Mouse (Mus musculus) MEL (cell line): ENCODE measurements around the gene Dnajb11.

Experiments
- CTCF ChIP-seq, 3 experiments: IDR thresholded peaks in 2 of 3; conservative IDR thresholded peaks in 1 of 3; 2 replicates each; pipeline ENCODE4 v1.5.1; 2011 to 2012; ENCODE audit warnings: low read length in 3 of 3, low read depth in 2 of 3, mild to moderate bottlenecking in 2 of 3, improper control_type of control experiment in 1 of 3, inconsistent platforms in 1 of 3, mixed read lengths in 1 of 3, moderate library complexity in 1 of 3; ENCODE audit not compliant: control insufficient read depth in 1 of 3, insufficient read depth in 1 of 3, poor library complexity in 1 of 3, severe bottlenecking in 1 of 3
- GABPA ChIP-seq: IDR thresholded peaks from 2 replicates; pipeline ENCODE4 v1.6.1; 2012; ENCODE audit warnings: low read depth, mild to moderate bottlenecking, inconsistent platforms, low read length, improper control_type of control experiment, moderate library complexity
- MAX ChIP-seq: IDR thresholded peaks from 2 replicates; pipeline ENCODE4 v1.6.1; 2011; ENCODE audit warnings: low read length, improper control_type of control experiment
- POLR2A ChIP-seq, 2 experiments: IDR thresholded peaks; 2 replicates each; pipeline ENCODE4 v1.6.1; 2011 to 2012; ENCODE audit warnings: low read length in 2 of 2, mild to moderate bottlenecking in 2 of 2, control low read depth in 1 of 2, improper control_type of control experiment in 1 of 2, low read depth in 1 of 2, moderate library complexity in 1 of 2; ENCODE audit not compliant: control insufficient read depth in 1 of 2, insufficient read depth in 1 of 2, poor library complexity in 1 of 2

GRCm38 (mm10) chr16:22844061-22844801, 13.4 kb upstream of the Dnajb11 start:
- TF ChIP-seq MAX: no peak
- TF ChIP-seq CTCF (IDR thresholded peaks at IDR 0.05 in 2 of 3, conservative IDR thresholded peaks at IDR 0.05 in 1 of 3; ENCODE audit: control insufficient read depth in 1 of 3, insufficient read depth in 1 of 3, low read depth in 2 of 3, low read length in 3 of 3, poor library complexity in 1 of 3, severe bottlenecking in 1 of 3): no peak
- TF ChIP-seq POLR2A (IDR thresholded peaks at IDR 0.05; ENCODE audit: control insufficient read depth in 1 of 2, insufficient read depth in 1 of 2, low read depth in 1 of 2, low read length in 2 of 2, poor library complexity in 1 of 2): no peak
- no peak for TF ChIP-seq GABPA
